Mouse (Mus musculus) R1 (cell line): ENCODE data around the gene Zfp462.

Experiments used
- DNase-seq: peaks from one replicate; pipeline ENCODE4 v3.0.0-alpha.2; 2018; ENCODE audit warnings: low read depth, low spot score

Gene Zfp462

GRCm38 (mm10) chr4:55041106-55041730 lies 96.4 kb downstream of the Zfp462 start:
- DNase-seq: peak; percentile 53

GRCm38 (mm10) chr4:55042573-55042972 lies 97.7 kb downstream of the Zfp462 start:
- peak; percentile 77 for DNase-seq

GRCm38 (mm10) chr4:55047266-55047665 lies 102.4 kb downstream of the Zfp462 start:
- no peak for DNase-seq

GRCm38 (mm10) chr4:55049938-55050610 lies 105.2 kb downstream of the Zfp462 start:
- DNase-seq: peak; percentile 82

- DNase-seq: peak; percentile 73
These were observed 106.5 kb downstream of the Zfp462 start for GRCm38 (mm10) chr4:55051345-55051744.

- DNase-seq: peak; percentile 20
These were observed 107.8 kb downstream of the Zfp462 start for GRCm38 (mm10) chr4:55052686-55053085.

GRCm38 (mm10) chr4:55057666-55058455 lies 113.0 kb downstream of the Zfp462 start:
- DNase-seq: no peak

GRCm38 (mm10) chr4:55058901-55059300 lies 114.1 kb downstream of the Zfp462 start:
- no peak for DNase-seq

- DNase-seq: no peak
These were observed 121.7 kb downstream of the Zfp462 start for GRCm38 (mm10) chr4:55066341-55067170.

GRCm38 (mm10) chr4:55071535-55071934 lies 126.7 kb downstream of the Zfp462 start:
- no peak for DNase-seq

GRCm38 (mm10) chr4:55077133-55077889 lies 132.5 kb downstream of the Zfp462 start:
- DNase-seq: peak; percentile 58

- DNase-seq: no peak
These were observed 133.3 kb downstream of the Zfp462 start for GRCm38 (mm10) chr4:55077902-55078716.

GRCm38 (mm10) chr4:55079056-55079455 lies 134.2 kb downstream of the Zfp462 start:
- peak; percentile 66 for DNase-seq

- no peak for DNase-seq
These were observed 139.3 kb downstream of the Zfp462 start for GRCm38 (mm10) chr4:55084080-55084688.

GRCm38 (mm10) chr4:55088153-55088552 lies 143.3 kb downstream of the Zfp462 start:
- DNase-seq: no peak

GRCm38 (mm10) chr4:55088922-55089321 lies 144.1 kb downstream of the Zfp462 start:
- DNase-seq: peak; percentile 70

- DNase-seq: no peak
These were observed 152.3 kb downstream of the Zfp462 start for GRCm38 (mm10) chr4:55097157-55097556.

GRCm38 (mm10) chr4:55098366-55098765 lies 153.5 kb downstream of the Zfp462 start:
- no peak for DNase-seq

GRCm38 (mm10) chr4:55100851-55101250 lies 156.0 kb downstream of the Zfp462 start:
- peak; percentile 70 for DNase-seq

- DNase-seq: no peak
These were observed 156.8 kb downstream of the Zfp462 start for GRCm38 (mm10) chr4:55101601-55102000.
